Mouse (Mus musculus): ENCODE measurements around the gene Rftn1.

DNA sequence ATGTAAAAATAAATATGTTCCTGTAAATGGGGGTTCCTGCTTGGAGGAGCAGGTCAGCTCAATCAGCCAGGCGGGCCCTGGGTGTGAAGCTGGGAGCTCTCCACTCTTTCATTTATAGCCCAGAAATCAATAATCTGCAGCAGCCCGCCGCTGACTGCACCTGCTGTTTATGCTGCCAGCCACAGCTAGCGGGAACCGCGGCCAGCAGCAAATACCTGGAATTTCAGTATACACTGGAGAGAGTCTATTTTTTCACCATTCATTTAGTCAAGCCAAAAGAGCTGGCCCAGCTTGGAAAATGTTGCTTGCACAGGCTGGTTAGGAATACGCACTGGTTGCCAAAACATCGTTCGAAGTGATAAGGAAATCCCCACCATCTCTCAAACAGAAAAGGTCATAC, 142.3 kb downstream of the Rftn1 start:
- no peak for TF ChIP-seq CTCF (IDR thresholded peaks at IDR 0.05; ENCODE audit: low read depth, low read length)
- TF ChIP-seq POLR2A (IDR thresholded peaks at IDR 0.05; ENCODE audit: insufficient read depth, low read length), result no peak
- no peak for TF ChIP-seq EP300 (IDR thresholded peaks at IDR 0.05; ENCODE audit: insufficient read depth, low read depth, low read length)
